Mouse (Mus musculus) liver, embryonic 14.5 days (tissue): ENCODE results near the gene Strn4.

Experiments used
- CTCF ChIP-seq: IDR thresholded peaks from 2 replicates; pipeline ENCODE4 v1.5.1; 2016; ENCODE audit warnings: antibody characterized with exemption, low read depth, control low read depth
- EP300 ChIP-seq: IDR thresholded peaks from 2 replicates; pipeline ENCODE4 v1.6.1; 2016; ENCODE audit warnings: antibody characterized with exemption, low read depth

- TF ChIP-seq CTCF (0 out of 2 replicates have a peak, but pooled peaks have one; percentile 4), EP300 (no peak)
Observed at GRCm38 (mm10) chr7:16782555-16783125, 33.0 kb upstream of the Strn4 start.
